Mouse (Mus musculus): ENCODE results near the gene Doxl2. TPM values are rescaled to one million over a fixed set of nuclear protein-coding genes. Genes with fewer than 3 reads are reported as not detected.

Gene Doxl2
- polyA plus RNA-seq, 1 experiment from 2014 or later = not detected

DNA sequence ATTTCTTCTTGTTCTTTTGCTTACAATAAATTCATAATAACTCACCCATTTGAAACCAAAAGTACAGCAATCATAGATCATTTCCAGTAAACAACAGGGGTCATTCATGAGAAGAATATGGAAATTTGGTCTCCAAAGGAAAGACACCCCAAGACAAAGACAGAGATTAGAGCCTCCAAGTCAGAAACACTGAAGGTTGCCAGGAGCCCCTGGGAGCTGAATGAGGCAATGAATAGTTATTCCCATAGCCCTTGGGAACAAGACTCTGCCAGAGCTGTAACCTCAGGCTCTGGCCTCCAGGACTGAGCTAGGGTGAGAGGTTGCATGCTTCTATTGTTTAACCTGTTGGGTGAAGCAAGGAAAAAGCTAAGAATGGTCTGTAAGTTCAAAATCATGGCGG lies 44.6 kb downstream of the Doxl2 start:
- Histone ChIP-seq H3K4me1 (replicated peaks; ENCODE audit: control insufficient read depth, insufficient read depth, low read length) (peaks cover 2% of the 10 kb centered on the region; the same call in 1 of the 2 replicates), H3K4me3 (ENCODE audit: low read length) (no peak overlapping the region), H3K27ac (ENCODE audit: low read length) (no peak overlapping the region), H3K9ac (ENCODE audit: low read length) (no peak overlapping the region), H3K36me3 (ENCODE audit: control insufficient read depth, insufficient read depth, low read length) (no peaks in the 10 kb centered on the region), H3K27me3 (ENCODE audit: control insufficient read depth, insufficient read depth, low read depth, low read length) (no peaks in the 10 kb centered on the region), H3K4me2 (ENCODE audit: low read depth, low read length) (no peak overlapping the region), H3K9me3 (ENCODE audit: control insufficient read depth, low read length) (no peaks in the 10 kb centered on the region)
- 100% methylated on average over 1 of the region's 1 CpGs for WGBS
- no peak for ATAC-seq (ENCODE audit: low read depth)

DNA sequence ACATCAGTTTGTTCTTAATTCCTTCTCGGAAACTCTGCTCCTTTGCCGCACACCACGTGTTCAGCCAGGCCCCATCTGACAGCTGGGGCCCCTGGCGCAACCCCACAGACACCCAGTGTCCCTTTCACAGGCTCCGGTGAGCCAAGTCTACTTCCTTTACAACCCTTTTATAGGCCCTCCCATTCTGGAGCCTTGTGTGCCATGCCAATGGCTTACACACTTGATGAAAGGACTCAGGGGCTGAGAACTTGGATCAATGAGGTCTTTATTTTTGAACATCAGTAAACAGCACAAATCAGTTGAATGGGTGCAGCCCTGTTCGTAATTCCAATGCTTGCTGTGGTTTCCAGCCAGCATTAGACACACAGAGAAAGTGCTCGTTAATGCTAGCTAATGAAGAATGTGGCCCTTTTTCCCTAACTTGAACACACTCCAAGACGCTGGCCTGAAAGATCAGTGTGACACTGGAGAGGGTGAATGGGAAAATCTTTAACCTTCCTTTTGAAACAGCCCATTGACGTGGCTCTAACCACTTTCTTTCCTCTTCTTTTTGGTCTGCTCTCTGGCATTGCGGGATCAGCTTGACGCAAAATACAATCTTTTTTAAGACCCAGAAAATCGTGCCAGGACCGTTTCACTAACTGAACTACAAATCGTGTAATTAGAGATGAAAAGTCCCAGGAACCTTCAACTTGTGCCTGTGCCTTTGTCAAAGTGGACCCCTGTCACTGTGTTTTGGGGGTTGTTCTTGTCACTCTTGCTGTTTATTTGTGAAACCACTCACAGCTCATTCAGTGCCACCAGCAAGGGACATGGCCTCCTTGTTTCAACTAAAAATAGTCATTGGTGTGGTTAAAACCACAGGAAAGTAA lies 46.6 kb downstream of the Doxl2 start:
- no peaks in the 10 kb centered on the region for H3K27me3 ChIP-seq (ENCODE audit: control insufficient read depth, insufficient read depth, low read depth, low read length)
- no peak overlapping the region for H3K4me3 ChIP-seq (ENCODE audit: low read length)
- no peak overlapping the region for H3K27ac ChIP-seq (ENCODE audit: low read length)
- H3K4me1 ChIP-seq (replicated peaks; ENCODE audit: control insufficient read depth, insufficient read depth, low read length) = peaks cover 2% of the 10 kb centered on the region; the same call in 1 of the 2 replicates
- no peaks in the 10 kb centered on the region for H3K9me3 ChIP-seq (ENCODE audit: control insufficient read depth, low read length)
- H3K9ac ChIP-seq (ENCODE audit: low read length) = no peak overlapping the region
- 65% methylated on average over 14 of the region's 14 CpGs for WGBS
- no peaks in the 10 kb centered on the region for H3K36me3 ChIP-seq (ENCODE audit: control insufficient read depth, insufficient read depth, low read length)
- no peak for ATAC-seq (ENCODE audit: low read depth)
- H3K4me2 ChIP-seq (ENCODE audit: low read depth, low read length) = no peak overlapping the region

DNA sequence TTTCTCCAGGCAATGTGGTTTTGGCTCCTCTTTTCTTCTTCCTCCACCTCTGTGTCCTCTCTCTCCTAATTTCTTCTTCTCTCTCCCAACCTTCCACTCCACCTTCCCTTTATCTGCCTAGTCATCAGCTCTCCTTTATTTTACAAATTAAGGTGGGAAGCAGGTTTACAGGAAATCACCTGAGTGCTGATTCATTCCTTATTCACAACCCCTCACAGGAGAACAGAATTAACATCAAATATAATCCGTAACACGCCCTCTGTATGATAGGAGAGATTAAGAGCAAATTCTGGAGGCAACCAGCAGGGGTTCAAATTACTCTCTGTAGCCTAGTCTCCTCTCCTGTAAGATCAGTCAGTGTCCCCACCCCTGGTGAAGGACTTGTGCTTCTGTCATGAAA lies 47.6 kb downstream of the Doxl2 start:
- H3K36me3 ChIP-seq (ENCODE audit: control insufficient read depth, insufficient read depth, low read length) = no peaks in the 10 kb centered on the region
- no peak overlapping the region for H3K9ac ChIP-seq (ENCODE audit: low read length)
- no peaks in the 10 kb centered on the region for H3K9me3 ChIP-seq (ENCODE audit: control insufficient read depth, low read length)
- H3K27me3 ChIP-seq (ENCODE audit: control insufficient read depth, insufficient read depth, low read depth, low read length) = no peaks in the 10 kb centered on the region
- H3K4me2 ChIP-seq (ENCODE audit: low read depth, low read length) = no peak overlapping the region
- peaks cover 2% of the 10 kb centered on the region; the same call in 1 of the 2 replicates for H3K4me1 ChIP-seq (replicated peaks; ENCODE audit: control insufficient read depth, insufficient read depth, low read length)
- no peak overlapping the region for H3K4me3 ChIP-seq (ENCODE audit: low read length)
- no peak for ATAC-seq (ENCODE audit: low read depth)
- WGBS = 83% methylated on average over 2 of the region's 2 CpGs
- no peak overlapping the region for H3K27ac ChIP-seq (ENCODE audit: low read length)

GRCm38 (mm10) chr6:49023315-49023714 lies 48.6 kb downstream of the Doxl2 start:
- Histone ChIP-seq H3K9me3 (ENCODE audit: control insufficient read depth, low read length) (no peaks in the 10 kb centered on the region), H3K36me3 (ENCODE audit: control insufficient read depth, insufficient read depth, low read length) (no peaks in the 10 kb centered on the region), H3K4me3 (ENCODE audit: low read length) (no peak overlapping the region), H3K27ac (ENCODE audit: low read length) (no peak overlapping the region), H3K4me1 (replicated peaks; ENCODE audit: control insufficient read depth, insufficient read depth, low read length) (peaks cover 2% of the 10 kb centered on the region; the same call in 1 of the 2 replicates), H3K9ac (ENCODE audit: low read length) (no peak overlapping the region), H3K4me2 (ENCODE audit: low read depth, low read length) (no peak overlapping the region), H3K27me3 (ENCODE audit: control insufficient read depth, insufficient read depth, low read depth, low read length) (no peaks in the 10 kb centered on the region)
- WGBS = 74% methylated on average over 10 of the region's 10 CpGs
- no peak for ATAC-seq (ENCODE audit: low read depth)

- H3K27me3 ChIP-seq (ENCODE audit: control insufficient read depth, insufficient read depth, low read depth, low read length) = no peaks in the 10 kb centered on the region
- H3K4me3 ChIP-seq (ENCODE audit: low read length) = no peak overlapping the region
- H3K27ac ChIP-seq (ENCODE audit: low read length) = no peak overlapping the region
- 77% methylated on average over 7 of the region's 7 CpGs for WGBS
- ATAC-seq (ENCODE audit: low read depth) = peak; percentile 51; the same call in 1 of the 2 replicates
- H3K9me3 ChIP-seq (ENCODE audit: control insufficient read depth, low read length) = no peaks in the 10 kb centered on the region
- peaks cover 2% of the 10 kb centered on the region; the same call in 1 of the 2 replicates for H3K4me1 ChIP-seq (replicated peaks; ENCODE audit: control insufficient read depth, insufficient read depth, low read length)
- H3K4me2 ChIP-seq (ENCODE audit: low read depth, low read length) = no peak overlapping the region
- no peak overlapping the region for H3K9ac ChIP-seq (ENCODE audit: low read length)
- H3K36me3 ChIP-seq (ENCODE audit: control insufficient read depth, insufficient read depth, low read length) = no peaks in the 10 kb centered on the region
These were observed 50.5 kb downstream of the Doxl2 start for GRCm38 (mm10) chr6:49025290-49025689.

- Histone ChIP-seq H3K4me1 (replicated peaks; ENCODE audit: control insufficient read depth, insufficient read depth, low read length) (no peaks in the 10 kb centered on the region), H3K9me3 (ENCODE audit: control insufficient read depth, low read length) (no peaks in the 10 kb centered on the region), H3K27me3 (ENCODE audit: control insufficient read depth, insufficient read depth, low read depth, low read length) (no peaks in the 10 kb centered on the region), H3K36me3 (ENCODE audit: control insufficient read depth, insufficient read depth, low read length) (no peaks in the 10 kb centered on the region), H3K4me2 (ENCODE audit: low read depth, low read length) (no peak overlapping the region), H3K9ac (ENCODE audit: low read length) (no peak overlapping the region), H3K4me3 (ENCODE audit: low read length) (no peak overlapping the region), H3K27ac (ENCODE audit: low read length) (no peak overlapping the region)
- WGBS = 79% methylated on average over 5 of the region's 5 CpGs
- no peak for ATAC-seq (ENCODE audit: low read depth)
These were observed 51.7 kb downstream of the Doxl2 start for GRCm38 (mm10) chr6:49026496-49026895.

DNA sequence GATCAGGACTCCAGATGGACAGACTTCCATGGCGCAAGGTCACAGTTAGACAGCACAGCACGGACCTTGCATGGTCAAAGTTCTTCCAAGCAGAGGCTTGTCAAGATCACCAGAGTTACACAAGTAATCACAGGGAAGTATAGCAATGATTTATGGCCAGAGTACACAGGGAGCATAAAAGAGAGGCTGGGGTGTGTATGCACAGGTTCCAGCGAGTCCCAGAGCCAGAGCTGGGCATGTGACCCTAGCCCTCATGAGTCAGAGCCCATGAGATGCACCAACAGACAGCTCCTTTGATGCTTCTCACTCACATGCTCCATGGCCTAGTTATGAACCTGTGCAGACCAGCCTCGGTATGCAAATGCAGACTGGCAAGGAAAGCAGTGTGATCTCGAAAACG lies 53.3 kb downstream of the Doxl2 start:
- WGBS = 80% methylated on average over 6 of the region's 6 CpGs
- no peaks in the 10 kb centered on the region for H3K9me3 ChIP-seq (ENCODE audit: control insufficient read depth, low read length)
- no peaks in the 10 kb centered on the region for H3K27me3 ChIP-seq (ENCODE audit: control insufficient read depth, insufficient read depth, low read depth, low read length)
- no peak overlapping the region for H3K4me3 ChIP-seq (ENCODE audit: low read length)
- H3K36me3 ChIP-seq (ENCODE audit: control insufficient read depth, insufficient read depth, low read length) = no peaks in the 10 kb centered on the region
- H3K4me1 ChIP-seq (replicated peaks; ENCODE audit: control insufficient read depth, insufficient read depth, low read length) = no peaks in the 10 kb centered on the region
- no peak overlapping the region for H3K27ac ChIP-seq (ENCODE audit: low read length)
- H3K4me2 ChIP-seq (ENCODE audit: low read depth, low read length) = no peak overlapping the region
- no peak overlapping the region for H3K9ac ChIP-seq (ENCODE audit: low read length)
- ATAC-seq (ENCODE audit: low read depth) = no peak

Other genes starting within 250 kb of the Doxl2 start
- 46.7 and 51.1 TPM in 2 replicates for gene Gimap1, start 235.9 kb upstream of the Doxl2 start, polyA plus RNA-seq (2015; fragmentation: Nextera tagmentation; extraction: Ambion mirVana)
- gene Gimap5, start 228.8 kb upstream of the Doxl2 start, polyA plus RNA-seq (2015; fragmentation: Nextera tagmentation; extraction: Ambion mirVana) = 22.3 and 22.4 TPM in 2 replicates
- 0.08 and 0.10 TPM in 2 replicates for gene Gimap3, start 204.1 kb upstream of the Doxl2 start, polyA plus RNA-seq (2015; fragmentation: Nextera tagmentation; extraction: Ambion mirVana)
- 242 and 258 TPM in 2 replicates for gene Tmem176a, start 134.0 kb upstream of the Doxl2 start, polyA plus RNA-seq (2015; fragmentation: Nextera tagmentation; extraction: Ambion mirVana)
- 450 and 479 TPM in 2 replicates for gene Tmem176b, start 133.5 kb upstream of the Doxl2 start, polyA plus RNA-seq (2015; fragmentation: Nextera tagmentation; extraction: Ambion mirVana)
- gene Aoc1, start 102.1 kb upstream of the Doxl2 start, polyA plus RNA-seq (2015; fragmentation: Nextera tagmentation; extraction: Ambion mirVana) = 0.30 TPM in 1 of 2 replicates, not detected in the other
- not detected in 2 replicates for gene 1600015I10Rik, start 45.1 kb upstream of the Doxl2 start, polyA plus RNA-seq (2015; fragmentation: Nextera tagmentation; extraction: Ambion mirVana)
- gene Svs1, start 11.9 kb downstream of the Doxl2 start, polyA plus RNA-seq (2015; fragmentation: Nextera tagmentation; extraction: Ambion mirVana) = not detected in 2 replicates
- gene Gpnmb, start 61.6 kb downstream of the Doxl2 start, polyA plus RNA-seq (2015; fragmentation: Nextera tagmentation; extraction: Ambion mirVana) = 0.63 and 0.93 TPM in 2 replicates
- gene Malsu1, start 98.8 kb downstream of the Doxl2 start, polyA plus RNA-seq (2015; fragmentation: Nextera tagmentation; extraction: Ambion mirVana) = 66.4 and 77.4 TPM in 2 replicates
- 37.5 and 41.0 TPM in 2 replicates for gene Igf2bp3, start 240.0 kb downstream of the Doxl2 start, polyA plus RNA-seq (2015; fragmentation: Nextera tagmentation; extraction: Ambion mirVana)

Measured in lung, embryonic 16.5 days (tissue).